Mouse (Mus musculus) cerebral cortex, adult 2 months (tissue): ENCODE data around the gene Asb17.

Experiments
- WGBS: fragments of 180-500 bp; shearing (Covaris S2); methylation state at CpG from one replicate; pipeline ENCODE4 v1.1.7; 2018; 5-methylcytosine and 5-hydroxymethylcytosine counted together

Gene Asb17

GRCm38 (mm10) chr3:153831873-153832653, 11.9 kb upstream of the Asb17 start:
- 87% methylated on average over 4 of the region's 4 CpGs for WGBS

GRCm38 (mm10) chr3:153832654-153832945, 11.4 kb upstream of the Asb17 start:
- 82% methylated on average over 6 of the region's 6 CpGs for WGBS

GRCm38 (mm10) chr3:153834071-153834470, 9.9 kb upstream of the Asb17 start:
- 89% methylated on average over 4 of the region's 4 CpGs for WGBS

GRCm38 (mm10) chr3:153835455-153836086, 8.4 kb upstream of the Asb17 start:
- WGBS: 73% methylated on average over 7 of the region's 7 CpGs

- WGBS: 86% methylated on average over 3 of the region's 3 CpGs
These were observed 7.7 kb upstream of the Asb17 start for GRCm38 (mm10) chr3:153836316-153836715.

- 87% methylated on average over 4 of the region's 4 CpGs for WGBS
These were observed 6.4 kb upstream of the Asb17 start for GRCm38 (mm10) chr3:153837593-153837992.

GRCm38 (mm10) chr3:153844757-153845156, 748 bp downstream of the Asb17 start:
- 96% methylated on average over 9 of the region's 9 CpGs for WGBS

- 70% methylated on average over 2 of the region's 2 CpGs for WGBS
These were observed 1.5 kb downstream of the Asb17 start for GRCm38 (mm10) chr3:153845500-153845899.

GRCm38 (mm10) chr3:153846109-153846508, 2.1 kb downstream of the Asb17 start:
- WGBS: 84% methylated on average over 4 of the region's 4 CpGs

- 88% methylated on average over 7 of the region's 7 CpGs for WGBS
These were observed 3.3 kb downstream of the Asb17 start for GRCm38 (mm10) chr3:153847207-153847733.

- 31% methylated on average over 5 of the region's 5 CpGs for whole genome bisulfite sequencing
These were observed 5.5 kb downstream of the Asb17 start for GRCm38 (mm10) chr3:153849368-153850015.

GRCm38 (mm10) chr3:153850759-153851158, 6.8 kb downstream of the Asb17 start:
- WGBS: 91% methylated on average over 7 of the region's 7 CpGs

GRCm38 (mm10) chr3:153852266-153852665, 8.3 kb downstream of the Asb17 start:
- WGBS: 81% methylated on average over 8 of the region's 8 CpGs

- WGBS: 88% methylated on average over 10 of the region's 10 CpGs
These were observed 14.5 kb downstream of the Asb17 start for GRCm38 (mm10) chr3:153858350-153859001.

- WGBS: 92% methylated on average over 8 of the region's 8 CpGs
These were observed 16.4 kb downstream of the Asb17 start for GRCm38 (mm10) chr3:153860392-153860791.

GRCm38 (mm10) chr3:153863816-153864215, 19.8 kb downstream of the Asb17 start:
- WGBS: 74% methylated on average over 2 of the region's 2 CpGs

GRCm38 (mm10) chr3:153864636-153865429, 20.8 kb downstream of the Asb17 start:
- WGBS: 88% methylated on average over 4 of the region's 4 CpGs

- WGBS: 73% methylated on average over 14 of the region's 14 CpGs
These were observed 23.4 kb downstream of the Asb17 start for GRCm38 (mm10) chr3:153867149-153868136.

GRCm38 (mm10) chr3:153871396-153871795, 27.4 kb downstream of the Asb17 start:
- 84% methylated on average over 5 of the region's 5 CpGs for WGBS

- 91% methylated on average over 6 of the region's 6 CpGs for WGBS
These were observed 44.1 kb downstream of the Asb17 start for GRCm38 (mm10) chr3:153888141-153888540.
